ENCODE assay signal across 26 mouse cellular contexts in the genomic region with DNA sequence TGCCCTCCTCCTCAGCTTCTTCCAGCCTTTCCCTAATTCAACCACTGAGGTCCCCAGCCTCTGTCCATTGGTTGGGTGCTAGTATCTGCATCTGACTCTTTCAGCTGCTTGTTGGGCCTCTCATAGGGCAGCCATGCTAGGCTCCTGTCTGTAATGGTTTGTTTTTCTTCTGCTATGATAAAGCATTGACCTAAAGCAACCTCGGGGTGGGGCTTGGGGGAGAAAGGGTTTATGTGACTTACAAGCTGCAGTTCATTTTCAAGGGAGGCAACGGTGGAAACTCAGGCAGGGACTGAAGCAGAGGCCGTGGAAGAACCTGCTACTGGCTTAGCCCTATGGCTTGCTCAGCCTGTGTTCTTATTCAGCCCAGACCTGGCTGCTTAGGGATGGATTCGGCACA. TPM values are rescaled to one million over a fixed set of nuclear protein-coding genes. Genes with fewer than 3 reads are reported as not detected.
DNase-seq lines count a peak whose midpoint lies in the region; ATAC-seq lines count a peak whose summit lies in the region.
"Had no signal": no experiment of that assay in that cellular context is flagged by ENCODE, and none has a peak within 500 bp of the region (broad histone marks: within the 10 kb centered on the region; RNA-seq: fewer than 3 reads in every experiment).

No protein-coding gene starts in this region.

- ATAC-seq in forebrain, embryonic 15.5 days (replicated peaks): no peak
- no peak for ATAC-seq in hindbrain, embryonic 11.5 days (ENCODE audit: low FRiP score)
- ATAC-seq in hindbrain, embryonic 12.5 days (ENCODE audit: low FRiP score): no peak
- no peak for ATAC-seq in limb, embryonic 12.5 days (ENCODE audit: insufficient number of reproducible peaks, insufficient read depth, low FRiP score, low TSS enrichment, low read depth)
- no peak for ATAC-seq in liver, embryonic 15.5 days (ENCODE audit: insufficient read depth)
- no peak for ATAC-seq in megakaryocyte, adult 5-6 weeks (ENCODE audit: poor library complexity, severe bottlenecking)
- ATAC-seq: CD4-positive, CD25-positive, alpha-beta regulatory T cell, adult 4 months; forebrain, postnatal 0 days; inflammation-experienced regulatory T-cells, adult 6 months; midbrain, embryonic 13.5 days had no signal

- no peak overlapping the region for H3K4me3 ChIP-seq in forebrain, embryonic 10.5 days
- no peak overlapping the region for H3K4me3 ChIP-seq in forebrain, embryonic 15.5 days
- no peak overlapping the region for H3K4me3 ChIP-seq in hindbrain, embryonic 11.5 days (ENCODE audit: low read depth, low read length)
- H3K4me3 ChIP-seq in hindbrain, embryonic 12.5 days: no peak overlapping the region
- H3K4me3 ChIP-seq in limb, embryonic 12.5 days (replicated peaks): no peak overlapping the region
- no peak overlapping the region for H3K4me3 ChIP-seq in liver, embryonic 15.5 days (replicated peaks)
- H3K4me3 ChIP-seq: heart, adult 2 months; hindbrain, embryonic 13.5 days; left cerebral cortex, adult 2 months; midbrain, embryonic 13.5 days; stomach, embryonic 15.5 days had no signal

- H3K36me3 ChIP-seq in forebrain, embryonic 10.5 days (replicated peaks): no peaks in the 10 kb centered on the region
- H3K36me3 ChIP-seq in forebrain, embryonic 15.5 days: no peaks in the 10 kb centered on the region
- no peaks in the 10 kb centered on the region for H3K36me3 ChIP-seq in hindbrain, embryonic 11.5 days (ENCODE audit: control insufficient read depth, insufficient read depth, low read length)
- no peaks in the 10 kb centered on the region for H3K36me3 ChIP-seq in hindbrain, embryonic 12.5 days
- no peaks in the 10 kb centered on the region for H3K36me3 ChIP-seq in limb, embryonic 12.5 days
- H3K36me3 ChIP-seq in liver, embryonic 15.5 days (replicated peaks): no peaks in the 10 kb centered on the region
- H3K36me3 ChIP-seq: hindbrain, embryonic 13.5 days; midbrain, embryonic 13.5 days; stomach, embryonic 15.5 days had no signal

- DNase-seq in forebrain, embryonic 10.5 days (ENCODE audit: extremely low spot score, low spot score): no peak
- no peak for DNase-seq in hindbrain, embryonic 11.5 days (ENCODE audit: low spot score)
- DNase-seq in layer of hippocampus, adult 18-20 months (ENCODE audit: low spot score in 2 of 2): no peak
- DNase-seq: cerebellum, adult 11 months; cerebellum, adult 9-11 months; forebrain, postnatal 0 days; gastrocnemius, postnatal 14 days; heart, adult 2 months; kidney, adult 18-20 months; left cerebral cortex, postnatal 4 days; lung, adult 2 months; lung, postnatal 14 days; right cerebral cortex, adult 18-20 months; right cerebral cortex, postnatal 4 days; thymus, postnatal 25 days had no signal

- peaks cover 2% of the 10 kb centered on the region for H3K27me3 ChIP-seq in forebrain, embryonic 10.5 days (ENCODE audit: poor library complexity, severe bottlenecking)
- H3K27me3 ChIP-seq in forebrain, embryonic 15.5 days: no peaks in the 10 kb centered on the region
- H3K27me3 ChIP-seq in hindbrain, embryonic 11.5 days (ENCODE audit: control insufficient read depth, insufficient read depth, low read length): no peaks in the 10 kb centered on the region
- no peaks in the 10 kb centered on the region for H3K27me3 ChIP-seq in hindbrain, embryonic 12.5 days
- no peaks in the 10 kb centered on the region for H3K27me3 ChIP-seq in limb, embryonic 12.5 days
- peaks cover 5% of the 10 kb centered on the region; the same call in 1 of the 2 replicates for H3K27me3 ChIP-seq in liver, embryonic 15.5 days
- H3K27me3 ChIP-seq: midbrain, embryonic 13.5 days; stomach, embryonic 15.5 days had no signal

- H3K4me1 ChIP-seq in forebrain, embryonic 10.5 days: peaks cover 52% of the 10 kb centered on the region
- H3K4me1 ChIP-seq in forebrain, embryonic 15.5 days: peaks cover 25% of the 10 kb centered on the region
- H3K4me1 ChIP-seq in hindbrain, embryonic 11.5 days (replicated peaks; ENCODE audit: control insufficient read depth, insufficient read depth, low read length): peaks cover 9% of the 10 kb centered on the region
- H3K4me1 ChIP-seq in hindbrain, embryonic 12.5 days: peaks cover 42% of the 10 kb centered on the region
- H3K4me1 ChIP-seq in limb, embryonic 12.5 days (replicated peaks): peaks cover 54% of the 10 kb centered on the region
- H3K4me1 ChIP-seq in liver, embryonic 15.5 days (replicated peaks): peaks cover 77% of the 10 kb centered on the region

- no peak overlapping the region for H3K9ac ChIP-seq in forebrain, embryonic 15.5 days (replicated peaks)
- H3K9ac ChIP-seq in hindbrain, embryonic 11.5 days (ENCODE audit: low read depth, low read length): no peak overlapping the region
- H3K9ac ChIP-seq in hindbrain, embryonic 12.5 days: no peak overlapping the region
- H3K9ac ChIP-seq in limb, embryonic 12.5 days (replicated peaks): no peak overlapping the region
- H3K9ac ChIP-seq in liver, embryonic 15.5 days: no peak overlapping the region
- H3K9ac ChIP-seq: forebrain, postnatal 0 days; hindbrain, embryonic 13.5 days; midbrain, embryonic 13.5 days; stomach, embryonic 15.5 days had no signal

- H3K27ac ChIP-seq in forebrain, embryonic 10.5 days: peak overlapping the region; percentile 62
- no peak overlapping the region for H3K27ac ChIP-seq in forebrain, embryonic 15.5 days (replicated peaks)
- 0 out of 2 replicates have a peak overlapping the region, but pooled peaks have one; percentile 6 for H3K27ac ChIP-seq in hindbrain, embryonic 11.5 days (ENCODE audit: low read depth, low read length)
- H3K27ac ChIP-seq in hindbrain, embryonic 12.5 days: no peak overlapping the region
- H3K27ac ChIP-seq in limb, embryonic 12.5 days: peak overlapping the region; percentile 47; the same call in 1 of the 2 replicates
- H3K27ac ChIP-seq in liver, embryonic 15.5 days (replicated peaks): peak overlapping the region; percentile 71
- H3K27ac ChIP-seq: heart, adult 2 months; hindbrain, embryonic 13.5 days; left cerebral cortex, adult 2 months; midbrain, embryonic 13.5 days; stomach, embryonic 15.5 days had no signal

- no peak overlapping the region for H3K4me2 ChIP-seq in forebrain, embryonic 15.5 days (replicated peaks)
- H3K4me2 ChIP-seq in hindbrain, embryonic 11.5 days (replicated peaks; ENCODE audit: low read depth, low read length): no peak overlapping the region
- H3K4me2 ChIP-seq in hindbrain, embryonic 12.5 days (replicated peaks): no peak overlapping the region
- H3K4me2 ChIP-seq in limb, embryonic 12.5 days: no peak overlapping the region
- H3K4me2 ChIP-seq in liver, embryonic 15.5 days: no peak overlapping the region
- H3K4me2 ChIP-seq: hindbrain, embryonic 13.5 days; midbrain, embryonic 13.5 days; stomach, embryonic 15.5 days had no signal

- WGBS in forebrain, embryonic 10.5 days: 61% methylated on average over 4 of the region's 4 CpGs
- 76% methylated on average over 4 of the region's 4 CpGs for WGBS in forebrain, embryonic 15.5 days
- 39% methylated on average over 4 of the region's 4 CpGs for WGBS in hindbrain, embryonic 11.5 days
- WGBS in hindbrain, embryonic 12.5 days: 42% methylated on average over 4 of the region's 4 CpGs
- WGBS in limb, embryonic 12.5 days: 42% methylated on average over 4 of the region's 4 CpGs
- WGBS in liver, embryonic 15.5 days (ENCODE audit: insufficient replicate concordance): 54% methylated on average over 4 of the region's 4 CpGs

- H3K9me3 ChIP-seq in forebrain, embryonic 10.5 days: no peaks in the 10 kb centered on the region
- H3K9me3 ChIP-seq in forebrain, embryonic 15.5 days: no peaks in the 10 kb centered on the region
- H3K9me3 ChIP-seq in hindbrain, embryonic 11.5 days (ENCODE audit: control insufficient read depth, low read length): no peaks in the 10 kb centered on the region
- no peaks in the 10 kb centered on the region for H3K9me3 ChIP-seq in hindbrain, embryonic 12.5 days (replicated peaks)
- no peaks in the 10 kb centered on the region for H3K9me3 ChIP-seq in limb, embryonic 12.5 days
- H3K9me3 ChIP-seq in liver, embryonic 15.5 days (replicated peaks): no peaks in the 10 kb centered on the region
- H3K9me3 ChIP-seq: hindbrain, embryonic 13.5 days; midbrain, embryonic 13.5 days; stomach, embryonic 15.5 days had no signal

RNA-seq across cellular contexts. Expression of a gene that starts 31.4 kb away (rescaled TPM):
- polyA plus RNA-seq in forebrain, embryonic 10.5 days (2016; fragmentation: Nextera tagmentation; extraction: Ambion mirVana): 16.4 and 17.5 TPM in 2 replicates
- polyA plus RNA-seq in forebrain, embryonic 15.5 days (2015; fragmentation: Nextera tagmentation; extraction: Ambion mirVana): 26.2 and 27.8 TPM in 2 replicates
- polyA plus RNA-seq in hindbrain, embryonic 11.5 days (2014; fragmentation: Nextera tagmentation; extraction: Ambion mirVana): 22.5 and 22.9 TPM in 2 replicates
- 29.7 and 32.1 TPM in 2 replicates for polyA plus RNA-seq in hindbrain, embryonic 12.5 days (2016; fragmentation: Nextera tagmentation; extraction: Ambion mirVana)
- polyA plus RNA-seq in limb, embryonic 12.5 days (2016; fragmentation: Nextera tagmentation; extraction: Ambion mirVana): 24.3 and 25.6 TPM in 2 replicates
- 9.2 and 9.3 TPM in 2 replicates for polyA plus RNA-seq in liver, embryonic 15.5 days (2015; fragmentation: Nextera tagmentation; extraction: Ambion mirVana)
- total RNA-seq in megakaryocyte, adult 5-6 weeks (2015): 14.7 and 15.7 TPM in 2 replicates
- 37.9 and 41.6 TPM in 2 replicates for total RNA-seq in megakaryocyte, adult 5-6 weeks (2017)
- 10 to 100 TPM; 82.7 to 83.8 TPM for total RNA-seq in layer of hippocampus, adult 18-20 months (2021)

Comparison
In these comparisons a context has a peak if more than half of its experiments do, and no peak if none do; other contexts are left out.
1. H3K27ac ChIP-seq: peak in forebrain, embryonic 10.5 days (single experiment), hindbrain, embryonic 11.5 days (single experiment), limb, embryonic 12.5 days (single experiment) and liver, embryonic 15.5 days (single experiment); none in forebrain, embryonic 15.5 days (single experiment) and hindbrain, embryonic 12.5 days (single experiment).